Mouse (Mus musculus) ES-E14 (cell line): ENCODE measurements at regions not wholly inside any gene's neighbourhood (a gene's known extent, or its start where the extent isn't known, plus 50 kb on each side); places are given as distances from the start of the nearest gene placed in this dataset.
A peak's percentile ranks its signal among the peaks of the same experiment; 100 is the strongest.

Experiments
- DNase-seq: peaks from one replicate; pipeline ENCODE4 v3.0.0-alpha.2; 2013; ENCODE audit warnings: low read depth, low spot score
- H3K27ac ChIP-seq: 2 replicates; pipeline ENCODE4 v1.5.1; 2012; ENCODE audit warnings: low read depth, mild to moderate bottlenecking, low read length, moderate library complexity, mixed read lengths; ENCODE audit not compliant: poor library complexity, insufficient read depth, severe bottlenecking
- H3K36me3 ChIP-seq: 2 replicates; pipeline ENCODE4 v1.6.1; 2012; ENCODE audit warnings: mild to moderate bottlenecking, low read length, moderate library complexity, mixed read lengths; ENCODE audit not compliant: control insufficient read depth, poor library complexity, insufficient read depth, severe bottlenecking
- H3K4me1 ChIP-seq, 2 experiments: fragments of 150-350 bp in 1 of 2; sonication (generic) in 1 of 2; 2 replicates each; pipeline ENCODE4 v1.6.1; 2012; ENCODE audit warnings: low read length in 2 of 2, mild to moderate bottlenecking in 1 of 2, mixed read lengths in 1 of 2; ENCODE audit not compliant: control insufficient read depth in 2 of 2, insufficient read depth in 2 of 2, poor library complexity in 1 of 2
- H3K4me3 ChIP-seq, 2 experiments: fragments of 150-350 bp in 1 of 2; sonication (generic) in 1 of 2; 2 replicates each; pipeline ENCODE4 v1.5.1; 2012; ENCODE audit warnings: low read length in 2 of 2, low read depth in 1 of 2, mild to moderate bottlenecking in 1 of 2, mixed read lengths in 1 of 2; ENCODE audit not compliant: insufficient read depth in 1 of 2, poor library complexity in 1 of 2, severe bottlenecking in 1 of 2
- H3K9ac ChIP-seq: 2 replicates; pipeline ENCODE4 v1.6.1; 2012; ENCODE audit warnings: low read depth, mild to moderate bottlenecking, low read length, mixed read lengths; ENCODE audit not compliant: poor library complexity, insufficient read depth, severe bottlenecking
- H3K9me3 ChIP-seq: fragments of 150-350 bp; sonication (generic); 2 replicates; pipeline ENCODE4 v1.6.1; 2012; ENCODE audit warnings: low read depth, mild to moderate bottlenecking, low read length; ENCODE audit not compliant: control insufficient read depth, insufficient read depth
- CHD2 ChIP-seq: IDR thresholded peaks from 2 replicates; pipeline ENCODE4 v1.6.1; 2014; ENCODE audit warnings: mild to moderate bottlenecking, low read depth, low read length, inconsistent platforms
- HCFC1 ChIP-seq: IDR thresholded peaks from 2 replicates; pipeline ENCODE4 v1.6.1; 2012; ENCODE audit warnings: low read length, inconsistent platforms, borderline replicate concordance; ENCODE audit not compliant: insufficient read depth
- MAFK ChIP-seq: IDR thresholded peaks from 2 replicates; pipeline ENCODE4 v1.6.1; 2014; ENCODE audit warnings: mild to moderate bottlenecking, low read depth, low read length, inconsistent platforms; ENCODE audit not compliant: insufficient read depth
- ZC3H11A ChIP-seq: IDR thresholded peaks from 2 replicates; pipeline ENCODE4 v1.6.1; 2012; ENCODE audit warnings: low read depth, mild to moderate bottlenecking, inconsistent platforms, low read length, borderline replicate concordance
- ZNF384 ChIP-seq: IDR thresholded peaks from 2 replicates; pipeline ENCODE4 v1.6.1; 2012; ENCODE audit warnings: low read depth, low read length, inconsistent platforms
- in situ Hi-C, 2 experiments: fragments of 600-800 bp; cut with MboI; formaldehyde crosslinking; loops; one replicate each; pipeline ENCODE4 v1.15.1; 2025; ENCODE audit warnings: low sequenced_read_pairs in 2 of 2, inconsistent platforms in 1 of 2; ENCODE audit not compliant: unreplicated experiment in 2 of 2

- H3K4me3 ChIP-seq, result no peak overlapping the region
Observed at GRCm38 (mm10) chr1:151287451-151287850, 56.8 kb upstream of the Ivns1abp start.

GRCm38 (mm10) chr1:151289061-151289460 lies 55.2 kb upstream of the Ivns1abp start:
- no peak for TF ChIP-seq HCFC1
- no peak for TF ChIP-seq ZC3H11A
- TF ChIP-seq MAFK, result no peak
- no peak for TF ChIP-seq ZNF384
- TF ChIP-seq CHD2, result no peak
- Histone ChIP-seq H3K4me3 (no peak overlapping the region), H3K9me3 (no peaks in the 10 kb centered on the region), H3K4me1 (peaks cover 6 to 20% of the 10 kb centered on the region in 2 experiments; a peak in 2 of 4 replicates), H3K9ac (no peak overlapping the region), H3K27ac (no peak overlapping the region), H3K36me3 (no peaks in the 10 kb centered on the region)
- in situ Hi-C loops, result no loop called here
- DNase-seq, result no peak

More at GRCm38 (mm10) chr1:151287451-151287850, 56.8 kb upstream of the Ivns1abp start:
- peak overlapping the region; percentile 46; the same call in 1 of the 2 replicates for H3K27ac ChIP-seq
- no peaks in the 10 kb centered on the region for H3K36me3 ChIP-seq
- in situ Hi-C loops, result no loop called here
- DNase-seq, result no peak
- no peak overlapping the region for H3K9ac ChIP-seq
- no peak for TF ChIP-seq ZNF384
- no peak for TF ChIP-seq HCFC1
- TF ChIP-seq CHD2, result no peak
- TF ChIP-seq ZC3H11A, result no peak
- no peak for TF ChIP-seq MAFK
- peaks cover 4 to 12% of the 10 kb centered on the region in 2 experiments; a peak in 2 of 4 replicates for H3K4me1 ChIP-seq
- H3K9me3 ChIP-seq, result no peaks in the 10 kb centered on the region

GRCm38 (mm10) chr1:151289493-151290258 lies 54.6 kb upstream of the Ivns1abp start:
- Histone ChIP-seq H3K9ac (no peak overlapping the region; the same call in 1 of the 2 replicates), H3K27ac (no peak overlapping the region), H3K4me1 (peaks cover 9 to 20% of the 10 kb centered on the region in 2 experiments; a peak in 2 of 4 replicates), H3K9me3 (no peaks in the 10 kb centered on the region), H3K4me3 (peak overlapping the region; percentile 4 to 10; a peak in 3 of 4 replicates), H3K36me3 (no peaks in the 10 kb centered on the region)
- in situ Hi-C loops, result no loop called here
- DNase-seq, result no peak
- TF ChIP-seq ZC3H11A, result no peak
- no peak for TF ChIP-seq HCFC1
- TF ChIP-seq MAFK, result no peak
- TF ChIP-seq ZNF384, result no peak
- TF ChIP-seq CHD2, result no peak

GRCm38 (mm10) chr1:151293311-151294050 lies 50.8 kb upstream of the Ivns1abp start:
- no peak for TF ChIP-seq CHD2
- TF ChIP-seq HCFC1, result no peak
- no peak for TF ChIP-seq ZC3H11A
- TF ChIP-seq MAFK, result no peak
- TF ChIP-seq ZNF384, result no peak
- Histone ChIP-seq H3K9ac (no peak overlapping the region), H3K4me3 (no peak overlapping the region), H3K27ac (peak overlapping the region; percentile 24; the same call in 1 of the 2 replicates), H3K4me1 (peaks cover 7 to 17% of the 10 kb centered on the region in 2 experiments; a peak in 2 of 4 replicates), H3K9me3 (no peaks in the 10 kb centered on the region), H3K36me3 (no peaks in the 10 kb centered on the region)
- in situ Hi-C loops, result no loop called here
- DNase-seq, result no peak
